Mouse (Mus musculus) cerebellum, postnatal 36 days (tissue): Measurements from ENCODE around the gene Gm10577.
A peak's percentile ranks its signal among the peaks of the same experiment; 100 is the strongest.

Source experiments
- DNase-seq, 2 experiments: peaks; one replicate each; pipeline ENCODE4 v3.0.0; 2021 to 2022; ENCODE audit warnings: mixed read lengths in 2 of 2

Gene Gm10577

GRCm38 (mm10) chr4:100994442-100995255 lies 25.8 kb downstream of the Gm10577 start:
- DNase-seq = no peak

GRCm38 (mm10) chr4:100992086-100992485 lies 28.4 kb downstream of the Gm10577 start:
- no peak for DNase-seq

- no peak for DNase-seq
These were observed 29.5 kb downstream of the Gm10577 start for GRCm38 (mm10) chr4:100990996-100991395.

- DNase-seq = peak in 1 of 2 experiments; percentile 7
These were observed 32.2 kb downstream of the Gm10577 start for GRCm38 (mm10) chr4:100988231-100988799.

GRCm38 (mm10) chr4:100987187-100987586 lies 33.3 kb downstream of the Gm10577 start:
- DNase-seq = no peak

- no peak for DNase-seq
These were observed 43.0 kb downstream of the Gm10577 start for GRCm38 (mm10) chr4:100977522-100977921.

GRCm38 (mm10) chr4:100974455-100975035 lies 46.0 kb downstream of the Gm10577 start:
- no peak for DNase-seq

DNA sequence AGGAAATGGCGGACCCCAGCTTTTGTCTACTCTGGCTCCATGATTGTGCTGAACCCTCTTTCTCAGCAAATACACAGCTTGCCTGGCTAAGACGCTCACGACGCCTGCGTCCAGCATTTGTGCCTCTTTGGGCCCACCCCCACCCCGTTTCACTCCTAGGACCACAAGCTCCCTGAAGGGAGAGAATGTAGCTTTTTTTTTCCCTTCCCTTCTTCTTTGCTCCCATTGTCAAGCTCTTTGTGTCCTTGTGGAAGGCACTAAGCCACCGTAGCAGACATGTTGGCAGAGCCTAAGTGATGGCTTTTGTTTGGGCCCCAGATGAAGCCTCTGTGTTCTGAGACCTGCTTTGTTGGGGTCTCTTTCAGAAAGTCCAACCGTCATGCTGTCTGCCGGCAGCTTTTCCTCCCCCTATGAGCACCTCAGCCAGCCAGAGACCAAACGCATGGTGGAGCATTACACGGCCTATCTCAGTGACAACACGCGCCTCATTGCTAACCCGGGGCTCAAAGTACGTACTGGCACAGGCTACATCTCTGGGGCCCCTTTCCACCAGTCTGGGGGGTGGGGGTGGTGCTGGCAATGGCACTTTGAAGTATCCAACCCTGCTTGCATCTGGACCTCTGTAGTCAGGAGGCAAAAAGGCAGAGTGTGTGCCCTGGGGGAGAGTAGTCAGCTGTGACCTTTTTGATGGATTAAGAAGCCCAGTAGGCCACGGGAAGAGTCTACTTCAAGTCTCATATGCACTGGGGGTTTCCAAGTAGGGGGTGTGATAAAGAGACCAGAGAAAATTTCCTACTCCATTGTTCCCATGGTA lies 46.6 kb downstream of the Gm10577 start:
- no peak for DNase-seq
